Mouse (Mus musculus): ENCODE data around the gene Slc22a20. TPM values are rescaled to one million over a fixed set of nuclear protein-coding genes. Genes with fewer than 3 reads are reported as not detected.

Slc22a20 gene
- polyA plus RNA-seq, 1 experiment from 2014 or later = not detected

DNA sequence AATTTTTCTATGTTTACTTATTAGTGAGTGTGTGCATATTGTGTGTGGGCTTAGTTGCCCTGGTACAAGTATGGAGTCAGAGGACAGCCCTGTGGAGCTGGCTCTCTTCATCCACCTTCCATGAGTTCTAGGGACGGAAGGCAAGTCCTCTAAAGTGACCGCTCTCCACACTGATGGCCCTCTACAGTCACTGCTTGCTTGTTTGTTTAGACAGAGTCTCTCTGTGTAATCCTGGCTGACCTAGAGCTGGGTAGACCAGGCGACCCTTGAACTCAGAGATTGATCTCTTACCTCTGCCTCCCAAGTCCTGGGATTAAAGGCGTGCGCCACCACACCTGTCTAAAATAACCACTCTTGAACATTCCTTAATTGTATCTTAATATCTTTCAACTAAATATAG, 28.6 kb downstream of the Slc22a20 start:
- 82% methylated on average over 5 of the region's 5 CpGs for WGBS
- Histone ChIP-seq H3K4me3 (no peak overlapping the region), H3K9me3 (no peaks in the 10 kb centered on the region), H3K4me2 (replicated peaks) (no peak overlapping the region), H3K36me3 (peaks cover 53% of the 10 kb centered on the region), H3K27ac (replicated peaks) (no peak overlapping the region), H3K27me3 (no peaks in the 10 kb centered on the region), H3K4me1 (peaks cover 6% of the 10 kb centered on the region; the same call in 1 of the 2 replicates), H3K9ac (replicated peaks) (no peak overlapping the region)
- no peak for ATAC-seq (ENCODE audit: low FRiP score, low read depth)

DNA sequence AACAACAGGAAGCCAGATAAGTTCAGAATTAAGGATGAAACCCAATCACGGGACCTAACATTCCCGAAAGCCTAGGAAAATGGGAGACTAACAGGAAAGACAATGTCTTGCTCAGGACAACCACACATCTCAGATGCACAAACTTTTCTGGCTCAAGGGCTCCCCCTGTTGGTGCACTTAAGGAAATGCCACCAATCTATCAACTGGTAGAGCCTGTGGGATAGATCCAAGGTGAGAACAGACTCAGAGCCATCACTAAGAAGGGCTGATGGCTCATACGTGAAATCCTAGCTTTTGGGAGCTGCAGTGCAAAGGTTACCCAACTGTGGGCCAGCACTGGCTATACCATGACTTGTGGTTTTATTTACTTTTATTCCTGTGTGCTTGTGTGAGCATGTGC, 29.3 kb downstream of the Slc22a20 start:
- no peaks in the 10 kb centered on the region for H3K9me3 ChIP-seq
- peaks cover 60% of the 10 kb centered on the region for H3K36me3 ChIP-seq
- H3K4me3 ChIP-seq = no peak overlapping the region
- H3K27ac ChIP-seq (replicated peaks) = no peak overlapping the region
- 0 out of 2 replicates have a peak, but pooled peaks cover 3% of the 10 kb centered on the region for H3K4me1 ChIP-seq
- H3K27me3 ChIP-seq = no peaks in the 10 kb centered on the region
- H3K9ac ChIP-seq (replicated peaks) = no peak overlapping the region
- H3K4me2 ChIP-seq (replicated peaks) = no peak overlapping the region
- no peak for ATAC-seq (ENCODE audit: low FRiP score, low read depth)
- 33% methylated on average over 3 of the region's 3 CpGs for WGBS

GRCm38 (mm10) chr19:5955704-5956670, 30.0 kb downstream of the Slc22a20 start:
- Histone ChIP-seq H3K27me3 (no peaks in the 10 kb centered on the region), H3K4me2 (replicated peaks) (no peak overlapping the region), H3K36me3 (peaks cover 65% of the 10 kb centered on the region), H3K27ac (replicated peaks) (no peak overlapping the region), H3K4me3 (no peak overlapping the region), H3K9me3 (no peaks in the 10 kb centered on the region), H3K4me1 (no peaks in the 10 kb centered on the region), H3K9ac (replicated peaks) (no peak overlapping the region)
- 94% methylated on average over 28 of the region's 28 CpGs for WGBS
- no peak for ATAC-seq (ENCODE audit: low FRiP score, low read depth)

DNA sequence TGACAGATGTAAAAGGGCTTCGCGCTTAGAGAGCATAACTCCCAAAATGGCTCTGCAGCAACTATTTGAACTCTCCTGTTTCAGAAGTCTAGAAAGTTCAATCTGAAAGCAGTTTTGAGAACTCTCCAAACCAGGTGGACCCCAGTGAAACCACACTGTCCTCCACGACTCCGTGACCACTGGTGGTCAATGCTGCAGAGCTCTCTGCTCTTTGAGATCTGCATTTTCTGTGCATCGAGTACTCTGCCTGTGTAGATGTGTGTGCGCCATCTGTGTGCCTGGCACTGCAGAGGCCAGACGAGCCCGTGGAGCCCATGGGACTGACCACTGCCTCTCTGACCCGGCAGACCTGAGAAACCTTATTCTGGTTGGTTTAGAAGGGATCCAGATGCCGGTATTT, 31.0 kb downstream of the Slc22a20 start:
- peaks cover 71% of the 10 kb centered on the region for H3K36me3 ChIP-seq
- H3K9ac ChIP-seq (replicated peaks) = no peak overlapping the region
- no peak overlapping the region for H3K4me2 ChIP-seq (replicated peaks)
- no peak overlapping the region for H3K27ac ChIP-seq (replicated peaks)
- no peak overlapping the region for H3K4me3 ChIP-seq
- H3K27me3 ChIP-seq = no peaks in the 10 kb centered on the region
- ATAC-seq (ENCODE audit: low FRiP score, low read depth) = no peak
- WGBS = 93% methylated on average over 10 of the region's 10 CpGs
- H3K9me3 ChIP-seq = no peaks in the 10 kb centered on the region
- H3K4me1 ChIP-seq = no peaks in the 10 kb centered on the region

DNA sequence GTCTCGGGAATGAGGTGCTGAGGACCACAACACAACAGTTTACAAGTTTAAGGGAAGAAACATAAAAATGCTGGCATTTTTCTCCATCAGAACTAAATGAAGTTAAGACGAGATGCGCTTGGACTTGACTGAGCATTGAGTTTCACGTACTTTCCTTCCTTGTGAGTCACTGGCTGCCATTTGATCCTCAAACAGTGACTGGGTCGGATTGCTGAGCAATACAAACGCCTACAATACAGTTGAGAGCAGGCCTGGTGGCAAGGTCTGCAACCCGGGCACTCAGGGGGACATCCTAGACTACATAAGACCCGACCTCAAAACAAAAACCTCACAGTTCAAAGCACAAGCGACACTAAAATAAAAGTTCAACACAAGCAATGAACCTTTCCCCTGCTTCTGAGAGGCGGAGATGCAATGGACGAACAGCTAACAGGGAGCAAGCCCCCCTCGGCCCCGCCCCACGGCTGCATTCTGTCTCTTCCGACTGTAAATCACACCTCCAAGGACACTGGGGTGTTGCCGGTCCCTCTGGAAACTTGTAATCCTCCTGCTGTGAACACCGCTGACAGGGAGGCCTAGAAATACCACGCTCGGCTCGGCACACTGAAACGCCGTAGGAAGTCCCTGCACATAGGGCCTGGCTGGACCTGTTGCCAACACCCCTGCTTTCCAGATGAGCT, 31.8 kb downstream of the Slc22a20 start:
- Histone ChIP-seq H3K9ac (replicated peaks) (no peak overlapping the region), H3K36me3 (peaks cover 77% of the 10 kb centered on the region), H3K9me3 (no peaks in the 10 kb centered on the region), H3K4me1 (no peaks in the 10 kb centered on the region), H3K27me3 (no peaks in the 10 kb centered on the region), H3K4me2 (replicated peaks) (no peak overlapping the region), H3K4me3 (no peak overlapping the region), H3K27ac (replicated peaks) (no peak overlapping the region)
- ATAC-seq (ENCODE audit: low FRiP score, low read depth) = no peak
- WGBS = 88% methylated on average over 22 of the region's 22 CpGs

DNA sequence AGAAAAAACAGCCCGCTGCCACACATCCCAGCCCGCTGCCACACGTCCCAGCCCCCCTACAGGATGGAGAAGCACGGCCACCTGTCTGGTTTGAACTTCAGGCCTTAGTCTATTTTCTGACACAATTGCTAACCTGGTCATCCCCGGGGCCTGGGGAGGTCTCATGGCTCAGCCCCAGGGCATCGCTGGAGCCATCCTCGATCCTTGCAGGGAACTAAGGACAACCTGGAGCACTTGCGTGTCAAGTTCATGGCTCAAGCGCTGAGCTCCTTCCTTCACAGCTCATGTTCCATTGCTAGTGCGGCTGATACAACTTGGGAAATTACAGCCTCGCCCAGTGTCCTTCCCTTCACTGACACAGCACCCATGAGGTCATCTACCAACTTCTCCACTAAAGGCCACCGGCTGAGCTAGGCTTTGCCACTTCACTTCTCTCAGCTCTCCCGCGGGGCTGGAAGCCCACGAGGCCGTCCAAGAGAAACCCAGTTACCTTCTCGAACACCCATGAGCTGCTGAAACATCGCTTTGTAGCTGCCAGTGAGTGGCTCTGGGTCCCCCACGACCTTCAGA, 32.7 kb downstream of the Slc22a20 start:
- WGBS = 95% methylated on average over 19 of the region's 19 CpGs
- Histone ChIP-seq H3K36me3 (peaks cover 79% of the 10 kb centered on the region), H3K9me3 (no peaks in the 10 kb centered on the region), H3K4me3 (no peak overlapping the region), H3K4me1 (no peaks in the 10 kb centered on the region), H3K27me3 (no peaks in the 10 kb centered on the region), H3K27ac (replicated peaks) (no peak overlapping the region), H3K9ac (replicated peaks) (no peak overlapping the region), H3K4me2 (replicated peaks) (no peak overlapping the region)
- ATAC-seq (ENCODE audit: low FRiP score, low read depth) = no peak

DNA sequence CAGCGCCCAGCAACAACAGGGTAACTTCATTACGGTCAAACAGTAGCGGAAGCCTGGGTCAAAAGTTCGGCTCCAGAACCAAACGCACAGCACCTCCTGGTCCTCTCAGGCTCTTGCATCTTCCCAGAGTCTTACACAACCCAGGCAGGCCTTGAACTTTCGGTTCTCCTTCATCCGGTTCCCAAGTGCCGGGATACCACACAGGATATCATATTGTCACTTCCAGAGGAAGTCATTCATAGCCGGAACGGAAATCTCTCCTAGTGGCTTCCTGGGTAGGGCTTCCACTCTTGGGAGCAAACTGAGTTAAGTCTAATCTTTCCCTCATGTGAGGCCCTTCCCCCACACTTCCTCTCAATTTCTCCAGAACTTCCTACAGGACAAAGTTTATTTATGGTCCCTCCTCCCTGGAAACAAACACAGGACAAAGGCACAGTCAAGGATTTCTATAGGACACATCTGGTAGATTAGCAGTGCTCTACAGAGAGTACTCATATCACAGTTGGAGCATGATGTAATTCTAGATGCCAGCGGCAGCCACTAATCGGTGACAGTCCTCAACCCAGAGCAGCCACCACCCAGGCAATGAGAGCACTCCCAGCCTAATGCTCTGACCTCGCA, 33.8 kb downstream of the Slc22a20 start:
- Histone ChIP-seq H3K9me3 (no peaks in the 10 kb centered on the region), H3K27me3 (no peaks in the 10 kb centered on the region), H3K4me1 (no peaks in the 10 kb centered on the region), H3K9ac (replicated peaks) (no peak overlapping the region), H3K27ac (replicated peaks) (no peak overlapping the region), H3K4me3 (no peak overlapping the region), H3K36me3 (peaks cover 84% of the 10 kb centered on the region), H3K4me2 (replicated peaks) (no peak overlapping the region)
- ATAC-seq (ENCODE audit: low FRiP score, low read depth) = no peak
- 88% methylated on average over 13 of the region's 13 CpGs for WGBS

DNA sequence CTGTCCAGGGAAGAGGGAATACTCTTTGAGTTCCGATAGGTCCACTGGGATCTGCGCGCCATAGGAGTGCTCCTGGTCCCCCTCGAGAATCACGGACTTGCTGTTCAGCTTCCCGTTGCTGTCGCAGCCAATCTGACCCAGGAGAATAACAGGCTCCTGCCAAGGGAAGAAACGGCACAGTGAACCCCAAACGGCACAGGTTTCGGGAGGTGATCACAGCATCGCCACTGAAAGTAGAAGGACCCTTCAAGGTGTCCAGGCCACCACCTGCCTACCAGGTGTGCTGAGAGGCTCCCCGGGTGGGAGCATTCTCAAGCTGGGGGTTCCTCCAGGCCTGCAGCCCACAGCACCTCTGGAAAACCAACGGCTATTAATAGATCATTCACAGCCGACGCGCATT, 34.3 kb downstream of the Slc22a20 start:
- H3K36me3 ChIP-seq = peaks cover 88% of the 10 kb centered on the region
- no peaks in the 10 kb centered on the region for H3K4me1 ChIP-seq
- H3K4me2 ChIP-seq (replicated peaks) = no peak overlapping the region
- H3K9me3 ChIP-seq = no peaks in the 10 kb centered on the region
- H3K27me3 ChIP-seq = no peaks in the 10 kb centered on the region
- H3K27ac ChIP-seq (replicated peaks) = no peak overlapping the region
- no peak overlapping the region for H3K4me3 ChIP-seq
- ATAC-seq (ENCODE audit: low FRiP score, low read depth) = no peak
- 94% methylated on average over 16 of the region's 16 CpGs for WGBS
- H3K9ac ChIP-seq (replicated peaks) = no peak overlapping the region

DNA sequence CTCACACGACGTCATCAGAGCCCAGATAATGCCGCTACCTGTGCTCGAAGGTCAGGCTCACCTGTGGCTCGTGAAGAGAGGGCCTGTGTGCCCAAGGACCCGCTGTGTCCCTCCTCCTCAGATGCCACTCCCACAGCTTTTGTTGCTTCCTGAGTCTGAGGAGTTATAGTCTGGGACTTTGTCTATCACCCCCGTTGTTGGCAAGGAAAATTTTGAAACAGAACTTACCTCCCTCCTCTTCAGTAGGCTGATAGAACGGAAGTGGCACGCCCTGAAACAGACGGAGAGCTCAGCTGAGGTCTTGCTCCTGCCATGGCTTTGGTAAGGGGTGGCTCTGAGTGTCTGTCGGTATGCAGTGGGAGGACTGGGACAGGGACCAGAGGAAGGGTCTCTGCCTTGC, 35.7 kb downstream of the Slc22a20 start:
- Histone ChIP-seq H3K4me3 (no peak overlapping the region), H3K9me3 (no peaks in the 10 kb centered on the region), H3K9ac (replicated peaks) (0 out of 2 replicates have a peak overlapping the region, but pooled peaks have one; percentile 12), H3K27me3 (no peaks in the 10 kb centered on the region), H3K27ac (replicated peaks) (no peak overlapping the region), H3K4me2 (replicated peaks) (no peak overlapping the region), H3K4me1 (no peaks in the 10 kb centered on the region), H3K36me3 (peaks cover 91% of the 10 kb centered on the region)
- WGBS = 96% methylated on average over 11 of the region's 11 CpGs
- ATAC-seq (ENCODE audit: low FRiP score, low read depth) = no peak

DNA sequence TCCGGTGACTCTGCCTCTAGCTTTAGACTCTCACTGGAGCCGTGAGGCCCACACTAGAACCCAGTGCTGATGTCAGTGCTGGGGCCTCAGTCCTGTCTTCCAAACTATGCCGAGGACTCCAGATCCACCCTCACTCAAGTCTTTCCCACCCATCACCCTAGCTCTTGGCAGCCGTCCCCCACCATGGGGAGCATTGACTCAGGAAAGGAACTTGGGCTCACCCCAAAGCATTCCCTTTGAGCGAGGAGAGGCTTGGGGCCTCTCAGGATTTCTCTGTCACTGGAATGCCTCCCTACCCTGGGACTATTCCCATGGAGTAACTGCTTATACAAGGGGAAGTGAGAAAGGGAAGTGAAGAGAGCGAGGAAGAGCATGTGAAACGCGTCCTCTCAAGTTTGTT, 40.1 kb downstream of the Slc22a20 start:
- Histone ChIP-seq H3K27ac (replicated peaks) (no peak overlapping the region), H3K4me3 (no peak overlapping the region), H3K4me2 (replicated peaks) (no peak overlapping the region), H3K36me3 (peaks cover 79% of the 10 kb centered on the region), H3K9ac (replicated peaks) (no peak overlapping the region), H3K4me1 (no peaks in the 10 kb centered on the region), H3K27me3 (no peaks in the 10 kb centered on the region), H3K9me3 (no peaks in the 10 kb centered on the region)
- no peak for ATAC-seq (ENCODE audit: low FRiP score, low read depth)
- 87% methylated on average over 8 of the region's 8 CpGs for WGBS

GRCm38 (mm10) chr19:5945027-5945426, 40.9 kb downstream of the Slc22a20 start:
- Histone ChIP-seq H3K27ac (replicated peaks) (no peak overlapping the region), H3K27me3 (no peaks in the 10 kb centered on the region), H3K4me1 (no peaks in the 10 kb centered on the region), H3K9me3 (no peaks in the 10 kb centered on the region), H3K4me3 (no peak overlapping the region), H3K4me2 (replicated peaks) (no peak overlapping the region), H3K36me3 (peaks cover 73% of the 10 kb centered on the region), H3K9ac (replicated peaks) (no peak overlapping the region)
- 88% methylated on average over 7 of the region's 7 CpGs for WGBS
- ATAC-seq (ENCODE audit: low FRiP score, low read depth) = no peak

- H3K36me3 ChIP-seq = peaks cover 72% of the 10 kb centered on the region
- H3K4me1 ChIP-seq = no peaks in the 10 kb centered on the region
- no peak overlapping the region for H3K4me3 ChIP-seq
- no peaks in the 10 kb centered on the region for H3K9me3 ChIP-seq
- ATAC-seq (ENCODE audit: low FRiP score, low read depth) = no peak
- no peak overlapping the region for H3K27ac ChIP-seq (replicated peaks)
- WGBS = 78% methylated on average over 8 of the region's 8 CpGs
- no peaks in the 10 kb centered on the region for H3K27me3 ChIP-seq
- H3K9ac ChIP-seq (replicated peaks) = 0 out of 2 replicates have a peak overlapping the region, but pooled peaks have one; percentile 20
- no peak overlapping the region for H3K4me2 ChIP-seq (replicated peaks)
Measured at GRCm38 (mm10) chr19:5944145-5944544, 41.8 kb downstream of the Slc22a20 start.

Measured in midbrain, embryonic 12.5 days (tissue).